Mouse (Mus musculus) bone marrow macrophage, adult 2 months (primary cell): ENCODE measurements around the gene Nxt1. TPM values are rescaled to one million over a fixed set of nuclear protein-coding genes. Genes with fewer than 3 reads are reported as not detected.

Source experiments
- H3K27ac ChIP-seq: 2 replicates; pipeline ENCODE4 v1.5.1; 2012; ENCODE audit warnings: low read depth, low read length; ENCODE audit not compliant: insufficient read depth
- H3K4me1 ChIP-seq: 2 replicates; pipeline ENCODE4 v1.6.1; 2012; ENCODE audit warnings: low read length; ENCODE audit not compliant: control insufficient read depth, insufficient read depth
- H3K4me3 ChIP-seq: 2 replicates; pipeline ENCODE4 v1.5.1; 2012; ENCODE audit warnings: mild to moderate bottlenecking, low read length, moderate library complexity; ENCODE audit not compliant: insufficient read depth
- CTCF ChIP-seq: IDR thresholded peaks from 2 replicates; pipeline ENCODE4 v1.5.1; 2012; ENCODE audit warnings: low read depth, mild to moderate bottlenecking, low read length, moderate library complexity
- POLR2A ChIP-seq: IDR thresholded peaks from 2 replicates; pipeline ENCODE4 v1.6.1; 2012; ENCODE audit warnings: mild to moderate bottlenecking, low read depth, low read length, borderline replicate concordance
- polyA plus RNA-seq: library from polyadenylated mRNA; stranded (reverse); fragments of >200 nt; gene quantifications from 2 replicates; pipeline ENCODE4 v1.2.4, GENCODE M21; 2012; ENCODE audit not compliant: missing spikeins, insufficient read depth, insufficient read length

Nxt1 gene
- polyA plus RNA-seq, 1 experiment = 20.7 TPM

- TF ChIP-seq CTCF = no peak
- no peak for TF ChIP-seq POLR2A
These were observed 21.6 kb upstream of the Nxt1 start for GRCm38 (mm10) chr2:148650587-148651357.

GRCm38 (mm10) chr2:148654961-148655360 lies 17.4 kb upstream of the Nxt1 start:
- Histone ChIP-seq H3K27ac (no peak overlapping the region), H3K4me1 (no peaks in the 10 kb centered on the region), H3K4me3 (no peak overlapping the region)
- TF ChIP-seq CTCF (0 out of 2 replicates have a peak, but pooled peaks have one; percentile 19), POLR2A (no peak)

More at GRCm38 (mm10) chr2:148650587-148651357, 21.6 kb upstream of the Nxt1 start:
- Histone ChIP-seq H3K4me1 (no peaks in the 10 kb centered on the region), H3K4me3 (no peak overlapping the region), H3K27ac (no peak overlapping the region)

- TF ChIP-seq POLR2A (no peak), CTCF (no peak)
- no peak overlapping the region for H3K4me3 ChIP-seq
- no peaks in the 10 kb centered on the region for H3K4me1 ChIP-seq
- no peak overlapping the region for H3K27ac ChIP-seq
These were observed 8.9 kb upstream of the Nxt1 start for GRCm38 (mm10) chr2:148663458-148663857.

- peaks cover 17% of the 10 kb centered on the region for H3K4me1 ChIP-seq
- no peak for TF ChIP-seq POLR2A
- no peak for TF ChIP-seq CTCF
- H3K27ac ChIP-seq = no peak overlapping the region
- H3K4me3 ChIP-seq = no peak overlapping the region
These were observed 5.4 kb downstream of the Nxt1 start for GRCm38 (mm10) chr2:148677801-148678200.

- peaks cover 24% of the 10 kb centered on the region for H3K4me1 ChIP-seq
- TF ChIP-seq CTCF (no peak), POLR2A (no peak)
- no peak overlapping the region for H3K27ac ChIP-seq
- H3K4me3 ChIP-seq = no peak overlapping the region
These were observed 6.9 kb downstream of the Nxt1 start for GRCm38 (mm10) chr2:148679346-148679745.

GRCm38 (mm10) chr2:148680775-148681291 lies 8.4 kb downstream of the Nxt1 start, which contains the start of gene Gzf1:
Gene Gzf1, plus strand, starts transcription at chr2:148681023.
- Histone ChIP-seq H3K27ac (peak within 1 kb of the TSS; percentile 80), H3K4me1 (peaks cover 36% of the 10 kb centered on the region), H3K4me3 (peak within 1 kb of the TSS; percentile 84)
- TF ChIP-seq POLR2A = no peak
- TF ChIP-seq CTCF = no peak

GRCm38 (mm10) chr2:148681461-148681891 lies 9.1 kb downstream of the Nxt1 start:
- Histone ChIP-seq H3K4me1 (peaks cover 42% of the 10 kb centered on the region), H3K27ac (peak overlapping the region; percentile 24; the same call in 1 of the 2 replicates), H3K4me3 (peak overlapping the region; percentile 84)
- TF ChIP-seq CTCF = peak; percentile 37
- TF ChIP-seq POLR2A = no peak

GRCm38 (mm10) chr2:148683031-148683430 lies 10.6 kb downstream of the Nxt1 start:
- Histone ChIP-seq H3K4me1 (peaks cover 51% of the 10 kb centered on the region), H3K27ac (no peak overlapping the region), H3K4me3 (no peak overlapping the region)
- TF ChIP-seq CTCF (no peak), POLR2A (no peak)

- no peak overlapping the region for H3K4me3 ChIP-seq
- H3K27ac ChIP-seq = peak overlapping the region; percentile 70
- TF ChIP-seq POLR2A (no peak), CTCF (0 out of 2 replicates have a peak, but pooled peaks have one; percentile 7)
- peaks cover 46% of the 10 kb centered on the region for H3K4me1 ChIP-seq
These were observed 12.6 kb downstream of the Nxt1 start for GRCm38 (mm10) chr2:148684972-148685371.

GRCm38 (mm10) chr2:148685709-148686108 lies 13.3 kb downstream of the Nxt1 start:
- no peak overlapping the region for H3K4me3 ChIP-seq
- peaks cover 46% of the 10 kb centered on the region for H3K4me1 ChIP-seq
- H3K27ac ChIP-seq = peak overlapping the region; percentile 70
- TF ChIP-seq CTCF (no peak), POLR2A (no peak)
